Mouse (Mus musculus): ENCODE measurements around the gene Trim46.

Gene Trim46

GRCm38 (mm10) chr3:89270891-89271290 lies 24.8 kb upstream of the Trim46 start:
- DNase-seq (ENCODE audit: low spot score): peak; percentile 37

GRCm38 (mm10) chr3:89270051-89270755 lies 24.1 kb upstream of the Trim46 start, which contains the start of gene Slc50a1:
Slc50a1 (minus strand) TSS chr3:89270570.
- peak; percentile 61 for DNase-seq (ENCODE audit: low spot score)

GRCm38 (mm10) chr3:89268916-89269315 lies 22.8 kb upstream of the Trim46 start:
- no peak for DNase-seq (ENCODE audit: low spot score)

GRCm38 (mm10) chr3:89266439-89266893 lies 20.4 kb upstream of the Trim46 start:
- peak; percentile 89 for DNase-seq (ENCODE audit: low spot score)

GRCm38 (mm10) chr3:89262417-89262816 lies 16.3 kb upstream of the Trim46 start:
- peak; percentile 49 for DNase-seq (ENCODE audit: low spot score)

- no peak for DNase-seq (ENCODE audit: low spot score)
These were observed 14.1 kb upstream of the Trim46 start for GRCm38 (mm10) chr3:89260211-89260610.

GRCm38 (mm10) chr3:89259076-89259475 lies 13.0 kb upstream of the Trim46 start, which contains the start of gene Dpm3:
Dpm3 (plus strand) TSS chr3:89259358.
- DNase-seq (ENCODE audit: low spot score): no peak

- no peak for DNase-seq (ENCODE audit: low spot score)
These were observed 10.1 kb upstream of the Trim46 start for GRCm38 (mm10) chr3:89256177-89256576.

- DNase-seq (ENCODE audit: low spot score): no peak
These were observed 8.9 kb upstream of the Trim46 start for GRCm38 (mm10) chr3:89254994-89255393.

- peak; percentile 79 for DNase-seq (ENCODE audit: low spot score)
These were observed 5.3 kb upstream of the Trim46 start for GRCm38 (mm10) chr3:89251365-89251895.

GRCm38 (mm10) chr3:89250435-89251040 lies 4.4 kb upstream of the Trim46 start:
- peak; percentile 84 for DNase-seq (ENCODE audit: low spot score)

GRCm38 (mm10) chr3:89247466-89247865 lies 1.4 kb upstream of the Trim46 start:
- no peak for DNase-seq (ENCODE audit: low spot score)

GRCm38 (mm10) chr3:89245688-89246171 lies 379 bp downstream of the Trim46 start, which contains the start of gene Krtcap2:
Krtcap2 (plus strand) TSS chr3:89245966.
- peak; percentile 81 for DNase-seq (ENCODE audit: low spot score)

- DNase-seq (ENCODE audit: low spot score): peak; percentile 82
These were observed 974 bp downstream of the Trim46 start for GRCm38 (mm10) chr3:89244982-89245687.

- peak; percentile 78 for DNase-seq (ENCODE audit: low spot score)
These were observed 1.7 kb downstream of the Trim46 start for GRCm38 (mm10) chr3:89244158-89244981.

- DNase-seq (ENCODE audit: low spot score): peak; percentile 74
These were observed 2.5 kb downstream of the Trim46 start for GRCm38 (mm10) chr3:89243609-89244008.

- DNase-seq (ENCODE audit: low spot score): peak; percentile 67
These were observed 3.7 kb downstream of the Trim46 start for GRCm38 (mm10) chr3:89242331-89242895.

- DNase-seq (ENCODE audit: low spot score): no peak
These were observed 7.6 kb downstream of the Trim46 start for GRCm38 (mm10) chr3:89238494-89238893.

- no peak for DNase-seq (ENCODE audit: low spot score)
These were observed 8.4 kb downstream of the Trim46 start for GRCm38 (mm10) chr3:89237682-89238081.

GRCm38 (mm10) chr3:89236516-89236915 lies 9.6 kb downstream of the Trim46 start:
- DNase-seq (ENCODE audit: low spot score): no peak

- DNase-seq (ENCODE audit: low spot score): no peak
These were observed 12.5 kb downstream of the Trim46 start for GRCm38 (mm10) chr3:89233562-89234110.
